Mouse (Mus musculus) C2C12 (cell line): ENCODE results near the gene Pnpla2.

Source experiments
- CEBPB ChIP-seq: IDR thresholded peaks from one replicate; pipeline ENCODE4 v1.6.1; 2011; ENCODE audit warnings: low read depth, mild to moderate bottlenecking, control low read depth, moderate library complexity
- CTCF ChIP-seq: IDR thresholded peaks from one replicate; pipeline ENCODE4 v1.5.1; 2011; ENCODE audit not compliant: control insufficient read depth, insufficient read depth, insufficient read length
- FOSL1 ChIP-seq: IDR thresholded peaks from one replicate; pipeline ENCODE4 v1.8.0; 2011; ENCODE audit warnings: mild to moderate bottlenecking, low read length; ENCODE audit not compliant: poor library complexity, insufficient read depth, severe bottlenecking
- MAX ChIP-seq: IDR thresholded peaks from one replicate; pipeline ENCODE4 v1.6.1; 2011; ENCODE audit warnings: mild to moderate bottlenecking, control low read depth
- MYOD1 ChIP-seq: IDR thresholded peaks from one replicate; pipeline ENCODE4 v1.6.1; 2011; ENCODE audit warnings: low read depth; ENCODE audit not compliant: control insufficient read depth, insufficient read length
- MYOG ChIP-seq: IDR thresholded peaks from one replicate; pipeline ENCODE4 v1.6.1; 2011; ENCODE audit not compliant: control insufficient read depth, insufficient read length; ENCODE audit errors: extremely low read depth
- USF1 ChIP-seq: IDR thresholded peaks from one replicate; pipeline ENCODE4 v1.6.1; 2011; ENCODE audit warnings: low read depth, mild to moderate bottlenecking, control low read depth, moderate library complexity

GRCm38 (mm10) chr7:141469352-141469751 lies 14.4 kb downstream of the Pnpla2 start:
- no peak for TF ChIP-seq CTCF
- no peak for TF ChIP-seq MYOG
- TF ChIP-seq USF1 = no peak
- TF ChIP-seq CEBPB = no peak
- TF ChIP-seq MYOD1 = no peak
- TF ChIP-seq FOSL1 = no peak
- no peak for TF ChIP-seq MAX
